8 mouse cellular contexts compared by ENCODE assay signal in the genomic region with DNA sequence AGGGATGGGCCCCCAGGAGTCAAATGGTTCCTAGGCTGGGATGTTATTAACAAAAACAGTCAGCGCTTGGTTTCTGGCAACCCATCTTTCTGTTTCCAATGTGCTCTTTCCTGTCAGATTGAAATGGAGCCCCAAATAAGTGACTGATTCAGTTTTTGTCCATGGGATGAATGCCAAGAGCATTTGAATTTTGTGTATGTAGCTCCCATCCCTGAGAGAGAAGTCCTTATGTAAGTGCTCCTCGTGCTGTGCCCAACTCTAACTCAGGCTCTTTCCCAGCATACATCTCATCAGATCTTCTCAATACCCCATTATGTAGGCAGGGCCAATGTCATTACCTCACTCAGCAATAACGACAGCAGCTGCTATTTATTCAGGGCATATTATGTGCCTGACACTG. TPM values are rescaled to one million over a fixed set of nuclear protein-coding genes. Genes with fewer than 3 reads are reported as not detected.
DNase-seq lines count a peak whose midpoint lies in the region; ATAC-seq and TF ChIP-seq lines count a peak whose summit lies in the region.

No protein-coding gene starts in this region.

- H3K27me3 ChIP-seq in kidney, embryonic 14.5 days (ENCODE audit: control insufficient read depth, insufficient read depth, low read length) = no peaks in the 10 kb centered on the region
- no peaks in the 10 kb centered on the region; the same call in 1 of the 2 replicates for H3K27me3 ChIP-seq in hindbrain, embryonic 13.5 days
- peaks cover 7% of the 10 kb centered on the region for H3K27me3 ChIP-seq in midbrain, embryonic 13.5 days

- peaks cover 12% of the 10 kb centered on the region for H3K36me3 ChIP-seq in kidney, embryonic 14.5 days (ENCODE audit: control insufficient read depth, insufficient read depth, low read length)
- peaks cover 6% of the 10 kb centered on the region for H3K36me3 ChIP-seq in hindbrain, embryonic 13.5 days
- peaks cover 7% of the 10 kb centered on the region for H3K36me3 ChIP-seq in midbrain, embryonic 13.5 days

- no peak for DNase-seq in kidney, adult 18-20 months
- peak; percentile 61 for DNase-seq in brain, embryonic 14.5 days (ENCODE audit: low read depth)
- DNase-seq in gastrocnemius, postnatal 10 days = no peak
- no peak for DNase-seq in urinary bladder, postnatal 36 days (ENCODE audit: low spot score in 2 of 2)
- no peak for DNase-seq in lung, postnatal 4 days

- no peaks in the 10 kb centered on the region for H3K9me3 ChIP-seq in kidney, embryonic 14.5 days (ENCODE audit: control insufficient read depth, low read length)
- H3K9me3 ChIP-seq in hindbrain, embryonic 13.5 days = no peaks in the 10 kb centered on the region
- H3K9me3 ChIP-seq in midbrain, embryonic 13.5 days = no peaks in the 10 kb centered on the region

- WGBS in kidney, embryonic 14.5 days = 71% methylated on average over 3 of the region's 3 CpGs
- 37% methylated on average over 3 of the region's 3 CpGs for WGBS in hindbrain, embryonic 13.5 days
- WGBS in midbrain, embryonic 13.5 days = 41% methylated on average over 3 of the region's 3 CpGs

- H3K4me1 ChIP-seq in kidney, embryonic 14.5 days (ENCODE audit: control insufficient read depth, insufficient read depth, low read length) = peaks cover 36% of the 10 kb centered on the region
- H3K4me1 ChIP-seq in hindbrain, embryonic 13.5 days (replicated peaks) = peaks cover 87% of the 10 kb centered on the region
- peaks cover 87% of the 10 kb centered on the region for H3K4me1 ChIP-seq in midbrain, embryonic 13.5 days (replicated peaks)

- no peak overlapping the region for H3K27ac ChIP-seq in kidney, embryonic 14.5 days (ENCODE audit: low read depth, low read length)
- peak overlapping the region; percentile 100 for H3K27ac ChIP-seq in hindbrain, embryonic 13.5 days
- H3K27ac ChIP-seq in midbrain, embryonic 13.5 days = 0 out of 2 replicates have a peak overlapping the region, but pooled peaks have one; percentile 99

- TF ChIP-seq CTCF in brain, embryonic 14.5 days (IDR thresholded peaks at IDR 0.05; ENCODE audit: borderline replicate concordance, extremely low read depth, insufficient read depth, insufficient read length) = no peak

- peak overlapping the region; percentile 71 for H3K4me3 ChIP-seq in kidney, embryonic 14.5 days (ENCODE audit: low read length)
- H3K4me3 ChIP-seq in hindbrain, embryonic 13.5 days = peak overlapping the region; percentile 95
- H3K4me3 ChIP-seq in midbrain, embryonic 13.5 days (replicated peaks) = peak overlapping the region; percentile 89

- H3K9ac ChIP-seq in kidney, embryonic 14.5 days (ENCODE audit: low read depth, low read length) = peak overlapping the region; percentile 92
- peak overlapping the region; percentile 100 for H3K9ac ChIP-seq in hindbrain, embryonic 13.5 days
- H3K9ac ChIP-seq in midbrain, embryonic 13.5 days (replicated peaks) = peak overlapping the region; percentile 99

- TF ChIP-seq POLR2A in brain, embryonic 14.5 days (IDR thresholded peaks at IDR 0.05; ENCODE audit: borderline replicate concordance, extremely low read depth, insufficient read depth, insufficient read length, poor library complexity, severe bottlenecking) = no peak

- ATAC-seq in kidney, embryonic 14.5 days (ENCODE audit: low FRiP score, low TSS enrichment) = no peak
- ATAC-seq in hindbrain, embryonic 13.5 days (ENCODE audit: low FRiP score) = no peak
- no peak for ATAC-seq in midbrain, embryonic 13.5 days

- peak overlapping the region; percentile 92 for H3K4me2 ChIP-seq in kidney, embryonic 14.5 days (replicated peaks; ENCODE audit: low read depth, low read length)
- H3K4me2 ChIP-seq in hindbrain, embryonic 13.5 days = peak overlapping the region; percentile 95
- peak overlapping the region; percentile 98 for H3K4me2 ChIP-seq in midbrain, embryonic 13.5 days (replicated peaks)

RNA-seq across cellular contexts. Expression of gene Fkrp, which starts 1.2 kb away (rescaled TPM):
- polyA plus RNA-seq in kidney, embryonic 14.5 days (2014; fragmentation: Nextera tagmentation; extraction: Ambion mirVana) = 23.6 and 31.1 TPM in 2 replicates
- 35.1 and 47.7 TPM in 2 replicates for polyA plus RNA-seq in brain, embryonic 14.5 days (2012; rRNA removed)
- polyA plus RNA-seq in hindbrain, embryonic 13.5 days (2015; fragmentation: Nextera tagmentation; extraction: Ambion mirVana) = 43.6 and 45.3 TPM in 2 replicates
- polyA plus RNA-seq in midbrain, embryonic 13.5 days (2015; fragmentation: Nextera tagmentation; extraction: Ambion mirVana) = 43.9 and 46.1 TPM in 2 replicates
- total RNA-seq in gastrocnemius, postnatal 10 days (2021) = 10 to 100 TPM; 23.2 to 23.3 TPM

RNA-seq across cellular contexts. Expression of gene Strn4, which starts 2.0 kb away (rescaled TPM):
- polyA plus RNA-seq in kidney, embryonic 14.5 days (2014; fragmentation: Nextera tagmentation; extraction: Ambion mirVana) = 75.5 and 111 TPM in 2 replicates
- polyA plus RNA-seq in brain, embryonic 14.5 days (2012; rRNA removed) = 306 and 379 TPM in 2 replicates
- polyA plus RNA-seq in hindbrain, embryonic 13.5 days (2015; fragmentation: Nextera tagmentation; extraction: Ambion mirVana) = 159 and 172 TPM in 2 replicates
- polyA plus RNA-seq in midbrain, embryonic 13.5 days (2015; fragmentation: Nextera tagmentation; extraction: Ambion mirVana) = 184 and 186 TPM in 2 replicates
- 10 to 100 TPM; 42.3 to 46.1 TPM for total RNA-seq in gastrocnemius, postnatal 10 days (2021)

RNA-seq across cellular contexts. Expression of gene Prkd2, which starts 25.0 kb away (rescaled TPM):
- 10.9 and 15.7 TPM in 2 replicates for polyA plus RNA-seq in kidney, embryonic 14.5 days (2014; fragmentation: Nextera tagmentation; extraction: Ambion mirVana)
- polyA plus RNA-seq in brain, embryonic 14.5 days (2012; rRNA removed) = 13.9 and 14.0 TPM in 2 replicates
- 6.6 and 7.3 TPM in 2 replicates for polyA plus RNA-seq in hindbrain, embryonic 13.5 days (2015; fragmentation: Nextera tagmentation; extraction: Ambion mirVana)
- polyA plus RNA-seq in midbrain, embryonic 13.5 days (2015; fragmentation: Nextera tagmentation; extraction: Ambion mirVana) = 6.4 and 6.6 TPM in 2 replicates
- total RNA-seq in gastrocnemius, postnatal 10 days (2021) = 10 to 100 TPM in 1 of 2 experiments, 1 to 10 TPM in 1; 9.8 to 14.0 TPM

RNA-seq across cellular contexts. Expression of gene Slc1a5, which starts 36.6 kb away (rescaled TPM):
- polyA plus RNA-seq in kidney, embryonic 14.5 days (2014; fragmentation: Nextera tagmentation; extraction: Ambion mirVana) = 30.2 and 36.1 TPM in 2 replicates
- polyA plus RNA-seq in brain, embryonic 14.5 days (2012; rRNA removed) = 18.7 and 32.3 TPM in 2 replicates
- polyA plus RNA-seq in hindbrain, embryonic 13.5 days (2015; fragmentation: Nextera tagmentation; extraction: Ambion mirVana) = 8.6 and 8.7 TPM in 2 replicates
- polyA plus RNA-seq in midbrain, embryonic 13.5 days (2015; fragmentation: Nextera tagmentation; extraction: Ambion mirVana) = 13.8 and 14.9 TPM in 2 replicates
- 10 to 100 TPM; 32.5 to 34.9 TPM for total RNA-seq in gastrocnemius, postnatal 10 days (2021)

RNA-seq across cellular contexts. Expression of gene Dact3, which starts 57.4 kb away (rescaled TPM):
- polyA plus RNA-seq in kidney, embryonic 14.5 days (2014; fragmentation: Nextera tagmentation; extraction: Ambion mirVana) = 5.1 and 6.4 TPM in 2 replicates
- polyA plus RNA-seq in brain, embryonic 14.5 days (2012; rRNA removed) = 41.7 and 43.6 TPM in 2 replicates
- 2.8 and 2.9 TPM in 2 replicates for polyA plus RNA-seq in hindbrain, embryonic 13.5 days (2015; fragmentation: Nextera tagmentation; extraction: Ambion mirVana)
- 2.8 and 2.9 TPM in 2 replicates for polyA plus RNA-seq in midbrain, embryonic 13.5 days (2015; fragmentation: Nextera tagmentation; extraction: Ambion mirVana)
- 10 to 100 TPM in 1 of 2 experiments, 1 to 10 TPM in 1; 9.5 to 10.9 TPM for total RNA-seq in gastrocnemius, postnatal 10 days (2021)
